Mouse (Mus musculus): ENCODE data around the gene Zc3h12d. TPM values are rescaled to one million over a fixed set of nuclear protein-coding genes. Genes with fewer than 3 reads are reported as not detected.

Gene Zc3h12d
- polyA plus RNA-seq, 1 experiment from 2014 or later, result not detected

- WGBS, result 72% methylated on average over 4 of the region's 4 CpGs
- H3K4me1 ChIP-seq (ENCODE audit: control insufficient read depth, insufficient read depth, low read length), result no peaks in the 10 kb centered on the region
- H3K36me3 ChIP-seq (ENCODE audit: control insufficient read depth, insufficient read depth, low read length), result no peaks in the 10 kb centered on the region
- no peaks in the 10 kb centered on the region for H3K9me3 ChIP-seq (replicated peaks; ENCODE audit: control insufficient read depth, low read length)
- ATAC-seq (no peak), DNase-seq (ENCODE audit: low spot score) (no peak)
- no peak overlapping the region for H3K9ac ChIP-seq (ENCODE audit: low read length)
- H3K4me3 ChIP-seq (ENCODE audit: low read depth, low read length), result no peak overlapping the region
- H3K4me2 ChIP-seq (ENCODE audit: low read length), result no peak overlapping the region
- no peak overlapping the region for H3K27ac ChIP-seq (ENCODE audit: low read depth, low read length)
- H3K27me3 ChIP-seq (replicated peaks; ENCODE audit: control insufficient read depth, insufficient read depth, low read length), result no peaks in the 10 kb centered on the region
Measured at GRCm38 (mm10) chr10:7844161-7844560, 11.9 kb downstream of the Zc3h12d start.

GRCm38 (mm10) chr10:7845136-7845535 lies 12.9 kb downstream of the Zc3h12d start:
- DNase-seq (ENCODE audit: low spot score), result no peak
- H3K4me3 ChIP-seq (ENCODE audit: low read depth, low read length), result no peak overlapping the region
- ATAC-seq, result no peak
- WGBS, result 79% methylated on average over 8 of the region's 8 CpGs
- H3K36me3 ChIP-seq (ENCODE audit: control insufficient read depth, insufficient read depth, low read length), result no peaks in the 10 kb centered on the region
- H3K27me3 ChIP-seq (replicated peaks; ENCODE audit: control insufficient read depth, insufficient read depth, low read length), result no peaks in the 10 kb centered on the region
- no peak overlapping the region for H3K27ac ChIP-seq (ENCODE audit: low read depth, low read length)
- H3K9ac ChIP-seq (ENCODE audit: low read length), result no peak overlapping the region
- H3K4me2 ChIP-seq (ENCODE audit: low read length), result no peak overlapping the region
- H3K9me3 ChIP-seq (replicated peaks; ENCODE audit: control insufficient read depth, low read length), result no peaks in the 10 kb centered on the region
- no peaks in the 10 kb centered on the region for H3K4me1 ChIP-seq (ENCODE audit: control insufficient read depth, insufficient read depth, low read length)

GRCm38 (mm10) chr10:7845991-7846390 lies 13.7 kb downstream of the Zc3h12d start:
- H3K9ac ChIP-seq (ENCODE audit: low read length), result no peak overlapping the region
- DNase-seq (ENCODE audit: low spot score) (no peak), ATAC-seq (no peak)
- 89% methylated on average over 4 of the region's 4 CpGs for WGBS
- H3K4me3 ChIP-seq (ENCODE audit: low read depth, low read length), result no peak overlapping the region
- no peaks in the 10 kb centered on the region for H3K36me3 ChIP-seq (ENCODE audit: control insufficient read depth, insufficient read depth, low read length)
- no peaks in the 10 kb centered on the region for H3K4me1 ChIP-seq (ENCODE audit: control insufficient read depth, insufficient read depth, low read length)
- no peak overlapping the region for H3K4me2 ChIP-seq (ENCODE audit: low read length)
- H3K27me3 ChIP-seq (replicated peaks; ENCODE audit: control insufficient read depth, insufficient read depth, low read length), result no peaks in the 10 kb centered on the region
- H3K27ac ChIP-seq (ENCODE audit: low read depth, low read length), result no peak overlapping the region
- H3K9me3 ChIP-seq (replicated peaks; ENCODE audit: control insufficient read depth, low read length), result no peaks in the 10 kb centered on the region

- H3K27me3 ChIP-seq (replicated peaks; ENCODE audit: control insufficient read depth, insufficient read depth, low read length), result no peaks in the 10 kb centered on the region
- WGBS, result 86% methylated on average over 2 of the region's 2 CpGs
- no peak for ATAC-seq
Measured at GRCm38 (mm10) chr10:7847166-7847605, 14.9 kb downstream of the Zc3h12d start.

GRCm38 (mm10) chr10:7851891-7852290 lies 19.6 kb downstream of the Zc3h12d start:
- Histone ChIP-seq H3K27ac (ENCODE audit: low read depth, low read length) (no peak overlapping the region), H3K4me1 (ENCODE audit: control insufficient read depth, insufficient read depth, low read length) (no peaks in the 10 kb centered on the region), H3K4me3 (ENCODE audit: low read depth, low read length) (no peak overlapping the region), H3K9ac (ENCODE audit: low read length) (no peak overlapping the region), H3K4me2 (ENCODE audit: low read length) (no peak overlapping the region), H3K27me3 (replicated peaks; ENCODE audit: control insufficient read depth, insufficient read depth, low read length) (no peaks in the 10 kb centered on the region), H3K36me3 (ENCODE audit: control insufficient read depth, insufficient read depth, low read length) (no peaks in the 10 kb centered on the region), H3K9me3 (replicated peaks; ENCODE audit: control insufficient read depth, low read length) (no peaks in the 10 kb centered on the region)
- no peak for DNase-seq (ENCODE audit: low spot score)
- ATAC-seq, result no peak
- WGBS, result 68% methylated on average over 3 of the region's 3 CpGs

More at GRCm38 (mm10) chr10:7847166-7847605, 14.9 kb downstream of the Zc3h12d start:
- H3K9me3 ChIP-seq (replicated peaks; ENCODE audit: control insufficient read depth, low read length), result no peaks in the 10 kb centered on the region
- H3K4me1 ChIP-seq (ENCODE audit: control insufficient read depth, insufficient read depth, low read length), result no peaks in the 10 kb centered on the region
- H3K36me3 ChIP-seq (ENCODE audit: control insufficient read depth, insufficient read depth, low read length), result no peaks in the 10 kb centered on the region
- no peak overlapping the region for H3K4me2 ChIP-seq (ENCODE audit: low read length)
- H3K9ac ChIP-seq (ENCODE audit: low read length), result no peak overlapping the region
- H3K27ac ChIP-seq (ENCODE audit: low read depth, low read length), result no peak overlapping the region
- DNase-seq (ENCODE audit: low spot score), result no peak
- H3K4me3 ChIP-seq (ENCODE audit: low read depth, low read length), result no peak overlapping the region

GRCm38 (mm10) chr10:7860494-7860893 lies 28.2 kb downstream of the Zc3h12d start:
- DNase-seq (ENCODE audit: low spot score) (no peak), ATAC-seq (no peak)
- Histone ChIP-seq H3K4me3 (ENCODE audit: low read depth, low read length) (no peak overlapping the region), H3K9ac (ENCODE audit: low read length) (no peak overlapping the region), H3K36me3 (ENCODE audit: control insufficient read depth, insufficient read depth, low read length) (no peaks in the 10 kb centered on the region), H3K4me1 (ENCODE audit: control insufficient read depth, insufficient read depth, low read length) (no peaks in the 10 kb centered on the region), H3K4me2 (ENCODE audit: low read length) (no peak overlapping the region), H3K27ac (ENCODE audit: low read depth, low read length) (no peak overlapping the region), H3K9me3 (replicated peaks; ENCODE audit: control insufficient read depth, low read length) (no peaks in the 10 kb centered on the region), H3K27me3 (replicated peaks; ENCODE audit: control insufficient read depth, insufficient read depth, low read length) (no peaks in the 10 kb centered on the region)
- WGBS, result 89% methylated on average over 7 of the region's 7 CpGs

- Histone ChIP-seq H3K4me2 (ENCODE audit: low read length) (no peak overlapping the region), H3K36me3 (ENCODE audit: control insufficient read depth, insufficient read depth, low read length) (no peaks in the 10 kb centered on the region), H3K27ac (ENCODE audit: low read depth, low read length) (no peak overlapping the region), H3K9me3 (replicated peaks; ENCODE audit: control insufficient read depth, low read length) (no peaks in the 10 kb centered on the region), H3K9ac (ENCODE audit: low read length) (no peak overlapping the region), H3K4me3 (ENCODE audit: low read depth, low read length) (no peak overlapping the region), H3K27me3 (replicated peaks; ENCODE audit: control insufficient read depth, insufficient read depth, low read length) (no peaks in the 10 kb centered on the region), H3K4me1 (ENCODE audit: control insufficient read depth, insufficient read depth, low read length) (no peaks in the 10 kb centered on the region)
- WGBS, result 73% methylated on average over 14 of the region's 14 CpGs
- DNase-seq (ENCODE audit: low spot score) (no peak), ATAC-seq (no peak)
Measured at GRCm38 (mm10) chr10:7861259-7861936, 29.1 kb downstream of the Zc3h12d start.

- peaks cover 2% of the 10 kb centered on the region; the same call in 1 of the 2 replicates for H3K4me1 ChIP-seq (ENCODE audit: control insufficient read depth, insufficient read depth, low read length)
- WGBS, result 90% methylated on average over 25 of the region's 25 CpGs
- ATAC-seq (no peak), DNase-seq (ENCODE audit: low spot score) (no peak)
- H3K9me3 ChIP-seq (replicated peaks; ENCODE audit: control insufficient read depth, low read length), result no peaks in the 10 kb centered on the region
- H3K36me3 ChIP-seq (ENCODE audit: control insufficient read depth, insufficient read depth, low read length), result no peaks in the 10 kb centered on the region
- H3K9ac ChIP-seq (ENCODE audit: low read length), result no peak overlapping the region
- no peak overlapping the region for H3K4me3 ChIP-seq (ENCODE audit: low read depth, low read length)
- no peak overlapping the region for H3K4me2 ChIP-seq (ENCODE audit: low read length)
- no peak overlapping the region for H3K27ac ChIP-seq (ENCODE audit: low read depth, low read length)
- H3K27me3 ChIP-seq (replicated peaks; ENCODE audit: control insufficient read depth, insufficient read depth, low read length), result no peaks in the 10 kb centered on the region; the same call in 1 of the 2 replicates
Measured at GRCm38 (mm10) chr10:7861937-7862657, 29.8 kb downstream of the Zc3h12d start.

GRCm38 (mm10) chr10:7863411-7863810 lies 31.1 kb downstream of the Zc3h12d start:
- H3K9ac ChIP-seq (ENCODE audit: low read length), result no peak overlapping the region
- peaks cover 6% of the 10 kb centered on the region for H3K4me1 ChIP-seq (ENCODE audit: control insufficient read depth, insufficient read depth, low read length)
- no peak overlapping the region for H3K4me3 ChIP-seq (ENCODE audit: low read depth, low read length)
- H3K27me3 ChIP-seq (replicated peaks; ENCODE audit: control insufficient read depth, insufficient read depth, low read length), result no peaks in the 10 kb centered on the region; the same call in 1 of the 2 replicates
- no peak overlapping the region for H3K27ac ChIP-seq (ENCODE audit: low read depth, low read length)
- ATAC-seq (no peak), DNase-seq (ENCODE audit: low spot score) (no peak)
- no peaks in the 10 kb centered on the region for H3K36me3 ChIP-seq (ENCODE audit: control insufficient read depth, insufficient read depth, low read length)
- H3K4me2 ChIP-seq (ENCODE audit: low read length), result no peak overlapping the region
- no peaks in the 10 kb centered on the region for H3K9me3 ChIP-seq (replicated peaks; ENCODE audit: control insufficient read depth, low read length)
- WGBS, result 94% methylated on average over 6 of the region's 6 CpGs
